Mouse (Mus musculus): Measurements from ENCODE around the gene Tmem108. TPM values are rescaled to one million over a fixed set of nuclear protein-coding genes. Genes with fewer than 3 reads are reported as not detected.

The Tmem108 gene
- polyA plus RNA-seq, 1 experiment = 22.4 TPM

DNA sequence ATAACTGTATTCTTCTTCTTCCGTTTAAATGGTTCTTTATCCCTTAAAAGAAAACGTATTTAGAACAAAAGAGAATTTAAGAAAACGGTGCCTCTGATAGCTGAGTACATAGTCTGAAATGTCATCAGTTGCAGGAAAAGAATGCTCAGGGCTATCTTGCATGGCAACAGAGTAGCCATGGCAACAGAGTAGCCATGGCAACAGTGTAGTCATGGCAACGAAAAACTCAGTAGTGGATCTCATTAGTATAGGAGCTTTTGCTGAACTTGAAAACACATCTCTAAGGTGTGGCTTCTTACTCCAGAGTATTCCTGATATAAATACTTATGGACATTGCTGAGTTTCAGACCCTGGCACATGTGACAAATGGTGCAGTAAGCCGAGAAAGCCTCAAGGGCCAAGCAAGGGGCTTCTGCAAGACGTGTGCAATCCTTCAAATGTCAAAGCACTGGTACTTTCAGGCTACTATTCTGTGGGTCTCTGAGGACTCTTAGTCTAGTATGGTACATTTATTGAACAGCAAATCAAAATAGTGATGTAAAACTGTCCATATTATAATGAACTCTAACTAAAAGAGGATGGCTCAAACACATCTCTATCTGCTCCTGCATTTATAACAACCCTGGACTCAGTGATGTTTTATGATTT lies 166.3 kb downstream of the Tmem108 start:
- peak; percentile 57 to 81 for DNase-seq (ENCODE audit: extremely low spot score in 1 of 2, low spot score in 1 of 2)

DNA sequence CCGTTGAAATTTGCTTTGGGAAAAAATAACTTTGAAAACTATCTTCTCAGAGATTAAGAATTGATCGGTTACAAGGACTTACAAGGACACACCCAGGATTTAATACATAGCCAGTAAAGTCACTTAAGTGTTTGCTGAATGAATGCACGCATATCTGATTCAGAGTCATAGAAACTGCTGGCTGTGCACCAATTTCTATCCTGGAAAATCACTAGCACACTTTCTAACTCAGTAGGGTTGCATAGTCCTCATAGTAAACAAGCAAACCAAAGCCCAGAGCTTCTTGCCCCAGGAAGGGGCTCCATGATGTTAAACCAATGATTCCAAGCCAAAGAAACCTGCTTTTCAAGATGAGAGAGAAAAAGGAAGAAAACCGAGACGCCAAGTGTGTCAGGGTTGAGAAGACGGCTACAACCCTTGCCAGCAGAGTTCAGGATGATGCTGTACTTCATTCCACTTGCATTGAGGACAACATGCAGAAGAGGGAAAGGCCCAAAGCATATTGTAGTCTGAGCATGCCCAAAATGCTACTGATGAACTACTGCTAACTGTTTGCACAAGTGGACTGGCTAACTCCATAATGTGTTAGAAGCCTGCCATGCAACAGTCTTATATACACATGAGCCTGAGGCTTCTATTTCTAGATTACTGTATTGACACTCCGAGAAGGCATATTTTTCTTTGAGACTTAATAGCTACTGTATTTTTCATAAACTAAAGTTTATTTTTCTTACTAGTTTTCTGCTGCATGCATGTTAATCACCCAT lies 167.0 kb downstream of the Tmem108 start:
- DNase-seq (ENCODE audit: extremely low spot score in 1 of 2, low spot score in 1 of 2) = no peak

DNA sequence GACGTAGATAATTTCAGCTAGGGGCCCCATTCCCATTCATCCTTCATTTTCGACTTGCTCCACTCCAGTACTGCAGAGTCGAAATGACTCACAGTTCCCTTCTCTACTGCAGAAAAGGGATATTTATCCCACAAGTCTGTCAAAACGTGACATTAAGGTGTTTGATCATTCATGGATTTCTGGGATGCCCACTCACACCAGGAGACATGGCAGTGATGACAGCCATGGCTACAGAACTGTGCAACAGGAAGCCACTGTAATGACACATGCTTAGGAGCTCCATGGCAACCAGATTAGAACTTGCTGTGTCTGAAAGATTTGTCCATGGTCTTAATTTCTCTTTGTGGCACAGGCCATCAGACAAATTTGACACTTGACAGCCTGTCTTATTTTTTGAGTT lies 168.6 kb downstream of the Tmem108 start:
- DNase-seq (ENCODE audit: extremely low spot score in 1 of 2, low spot score in 1 of 2) = peak in 1 of 2 experiments; percentile 45

DNA sequence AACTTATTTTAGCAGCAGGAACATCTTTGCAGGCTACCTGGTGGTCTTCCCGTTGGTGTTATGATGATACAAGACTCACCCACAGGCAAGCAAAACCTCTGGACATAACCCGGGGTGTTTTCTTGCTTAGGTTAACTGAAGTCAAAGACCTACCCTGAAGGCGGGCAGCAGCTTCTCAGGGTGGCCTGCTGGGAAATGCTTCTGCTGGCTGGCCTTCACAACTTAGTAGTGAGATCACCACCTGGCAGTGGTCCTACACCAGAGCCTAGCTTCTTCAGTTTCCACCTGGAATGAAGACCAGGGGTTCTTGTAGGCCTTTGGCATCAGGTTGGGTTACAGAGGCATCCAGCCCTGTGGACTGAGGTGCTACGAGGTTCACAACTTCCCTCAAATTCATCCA lies 169.7 kb downstream of the Tmem108 start:
- DNase-seq (ENCODE audit: extremely low spot score in 1 of 2, low spot score in 1 of 2) = no peak

DNA sequence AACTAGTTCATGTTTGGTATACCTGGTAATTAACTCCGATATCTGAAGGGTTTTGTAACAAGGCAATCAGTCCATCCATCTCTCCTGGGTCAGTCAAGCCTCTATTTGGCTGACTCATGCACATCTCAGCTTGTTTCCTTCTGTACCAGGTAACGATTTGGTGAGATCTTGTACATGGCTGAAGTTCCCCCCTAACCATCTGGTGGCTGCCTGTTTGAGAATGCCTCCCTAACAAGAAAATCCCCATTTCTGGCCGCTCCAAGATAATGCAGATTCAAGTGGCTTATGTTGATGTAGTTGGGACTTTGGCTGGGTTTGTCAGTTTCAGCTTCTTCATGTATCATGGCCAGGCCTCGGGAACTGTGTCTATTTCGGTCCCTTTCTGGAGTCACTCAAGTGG lies 170.8 kb downstream of the Tmem108 start:
- no peak for DNase-seq (ENCODE audit: extremely low spot score in 1 of 2, low spot score in 1 of 2)

DNA sequence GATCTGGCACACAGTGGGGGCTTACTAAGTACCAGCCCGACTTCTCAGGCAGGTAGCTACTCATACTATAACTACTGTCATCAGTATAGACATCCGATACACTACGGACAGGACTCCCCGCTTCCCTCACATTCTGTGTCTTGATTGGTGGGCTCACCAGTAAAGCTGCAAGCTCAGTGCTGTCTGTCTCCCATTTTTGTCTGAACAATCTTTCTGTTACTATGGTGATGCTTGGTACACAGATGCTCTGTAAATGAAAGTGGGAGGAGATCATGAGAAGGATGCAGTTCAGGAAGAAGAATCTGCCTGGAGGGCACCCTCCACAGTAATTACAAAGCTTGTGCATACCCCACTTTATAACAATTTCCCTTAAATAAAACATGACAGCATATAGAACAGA lies 176.8 kb downstream of the Tmem108 start:
- DNase-seq (ENCODE audit: extremely low spot score in 1 of 2, low spot score in 1 of 2) = peak in 1 of 2 experiments; percentile 48

DNA sequence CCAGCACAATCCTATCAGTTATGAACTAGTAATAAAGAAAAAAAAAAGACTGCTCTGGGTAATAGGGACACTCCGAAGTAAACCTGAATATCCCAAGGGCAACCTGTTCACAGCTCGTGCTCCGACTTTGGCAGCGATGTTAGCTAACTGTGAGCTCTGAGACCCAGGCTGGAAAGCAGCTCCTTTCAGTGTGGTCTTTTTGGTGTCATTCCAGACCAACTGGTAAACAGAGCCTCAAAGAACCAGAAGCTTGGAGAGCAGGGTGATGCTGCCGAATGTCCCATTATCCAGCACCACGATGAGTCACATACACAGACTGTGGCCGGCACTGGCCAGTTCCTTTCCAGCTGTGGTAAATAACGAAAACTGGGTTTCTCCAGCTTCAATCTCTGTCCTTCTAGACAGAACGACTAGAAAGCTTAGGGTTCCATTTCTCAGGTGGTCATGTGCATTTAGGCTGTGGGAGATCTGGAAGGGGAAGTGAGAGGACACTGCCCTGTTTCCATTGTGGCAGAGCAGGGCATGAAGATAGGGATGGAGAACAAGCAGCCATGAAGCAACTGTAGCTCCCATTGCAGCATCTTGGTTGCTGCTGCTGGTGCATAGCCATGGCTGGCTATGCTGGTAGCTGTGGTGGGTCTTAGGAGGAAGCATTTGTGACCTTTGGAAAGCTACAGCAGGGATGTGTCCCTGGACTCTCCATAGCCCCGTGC lies 179.2 kb downstream of the Tmem108 start:
- no peak for DNase-seq (ENCODE audit: extremely low spot score in 1 of 2, low spot score in 1 of 2)

DNA sequence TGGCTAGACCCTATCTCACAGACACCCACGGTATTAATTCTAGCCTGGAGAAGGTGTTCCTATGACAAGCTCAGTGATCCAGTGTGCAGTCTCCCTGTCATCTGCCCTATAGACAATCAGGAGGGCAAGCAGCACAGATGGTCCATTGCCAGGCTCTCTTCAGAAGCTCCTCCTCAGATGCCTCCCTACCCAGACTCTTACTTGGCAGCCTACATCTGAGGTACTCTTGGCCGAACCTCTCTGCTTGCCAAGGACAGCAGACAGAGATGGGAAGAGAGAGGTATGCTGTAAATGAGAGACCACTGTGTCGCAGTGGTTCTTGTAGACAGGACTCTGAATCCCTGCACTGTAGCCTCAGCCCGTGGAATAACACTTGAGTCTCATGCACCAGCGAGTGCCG lies 181.0 kb downstream of the Tmem108 start:
- no peak for DNase-seq (ENCODE audit: extremely low spot score in 1 of 2, low spot score in 1 of 2)

DNA sequence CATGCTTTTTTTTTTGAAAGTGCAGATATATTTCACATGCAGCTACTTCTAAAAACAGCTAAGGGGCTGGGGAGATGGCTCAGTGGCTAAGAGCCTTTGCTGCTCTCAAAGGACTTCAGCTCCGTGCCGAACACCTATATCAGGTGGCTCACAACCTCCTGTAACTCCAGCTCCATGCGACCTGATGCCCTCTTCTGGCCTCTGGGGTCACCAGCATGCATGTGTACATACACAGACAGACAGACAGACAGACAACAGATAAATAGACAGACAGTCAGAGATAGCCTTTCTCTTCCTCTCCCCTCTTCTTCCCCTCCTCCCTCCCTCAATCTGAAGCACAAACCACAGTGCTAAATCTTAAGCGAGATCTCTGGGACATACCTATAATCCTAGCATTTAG lies 181.5 kb downstream of the Tmem108 start:
- DNase-seq (ENCODE audit: extremely low spot score in 1 of 2, low spot score in 1 of 2) = no peak

DNA sequence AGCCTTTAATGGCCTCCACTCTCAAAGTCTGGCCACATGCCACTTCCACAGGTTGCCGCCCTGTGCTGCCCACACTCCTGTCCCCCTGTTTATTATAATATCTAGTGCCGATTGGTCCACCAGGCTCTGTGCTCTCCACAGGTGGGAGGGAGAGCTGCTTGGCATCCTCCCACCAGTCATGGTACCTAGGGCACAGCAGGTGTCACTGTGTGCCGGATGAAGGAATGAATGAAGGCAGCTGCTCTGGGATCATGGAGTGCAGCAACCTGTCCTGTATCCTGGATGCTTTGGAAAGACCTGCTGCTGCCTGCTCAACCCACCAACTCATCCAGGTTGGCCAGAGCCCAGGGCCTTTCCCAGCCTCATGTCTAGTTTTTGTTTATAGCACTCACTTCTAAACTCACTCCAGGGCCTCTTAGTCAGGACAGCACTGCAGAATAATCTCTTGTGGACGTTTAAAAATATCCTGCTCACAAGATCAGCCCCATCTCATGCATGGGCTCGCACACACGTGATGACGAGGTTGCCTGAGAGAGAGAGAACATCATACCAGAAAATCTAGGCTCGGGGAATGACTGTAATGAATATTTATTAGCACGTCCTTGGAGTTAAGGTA lies 182.1 kb downstream of the Tmem108 start:
- DNase-seq (ENCODE audit: extremely low spot score in 1 of 2, low spot score in 1 of 2) = no peak

DNA sequence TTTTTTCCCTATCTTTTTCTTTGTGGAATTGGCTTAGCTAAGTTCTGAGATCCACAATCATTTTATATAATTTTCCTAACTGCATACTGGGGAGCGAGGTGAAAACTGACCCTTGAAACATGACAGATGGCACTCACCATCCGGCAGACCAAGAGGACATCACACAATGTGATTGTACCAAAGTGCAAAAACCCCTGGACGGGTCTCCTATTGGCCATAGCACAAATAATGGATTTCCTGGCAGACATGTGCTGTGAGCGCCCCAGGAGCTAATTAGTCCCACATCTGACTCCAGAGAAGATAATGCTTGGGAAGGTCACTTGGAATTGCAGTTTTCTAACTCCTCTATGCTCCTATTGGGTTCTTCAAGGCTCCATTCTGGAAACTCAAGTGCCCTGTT lies 183.9 kb downstream of the Tmem108 start:
- DNase-seq (ENCODE audit: extremely low spot score in 1 of 2, low spot score in 1 of 2) = no peak

DNA sequence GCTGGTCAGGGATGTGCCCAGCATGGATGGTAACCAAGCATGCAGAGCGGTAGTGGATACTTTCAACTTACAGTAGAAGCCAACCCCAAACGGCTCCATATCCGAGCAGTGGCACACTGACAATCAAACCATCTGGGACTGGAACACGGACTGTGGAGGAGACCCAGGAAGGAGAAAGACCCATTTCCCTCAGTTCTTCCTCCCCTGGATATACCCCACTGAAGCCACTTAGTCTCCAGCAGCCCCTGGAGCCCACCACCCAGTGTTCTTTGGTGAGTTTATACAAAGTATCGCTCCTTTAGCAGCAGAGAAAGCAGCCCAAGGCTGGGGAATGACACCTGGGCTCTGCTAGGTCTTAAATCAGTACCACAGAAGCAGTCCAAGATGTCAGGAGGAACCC lies 184.5 kb downstream of the Tmem108 start:
- DNase-seq (ENCODE audit: extremely low spot score in 1 of 2, low spot score in 1 of 2) = no peak

DNA sequence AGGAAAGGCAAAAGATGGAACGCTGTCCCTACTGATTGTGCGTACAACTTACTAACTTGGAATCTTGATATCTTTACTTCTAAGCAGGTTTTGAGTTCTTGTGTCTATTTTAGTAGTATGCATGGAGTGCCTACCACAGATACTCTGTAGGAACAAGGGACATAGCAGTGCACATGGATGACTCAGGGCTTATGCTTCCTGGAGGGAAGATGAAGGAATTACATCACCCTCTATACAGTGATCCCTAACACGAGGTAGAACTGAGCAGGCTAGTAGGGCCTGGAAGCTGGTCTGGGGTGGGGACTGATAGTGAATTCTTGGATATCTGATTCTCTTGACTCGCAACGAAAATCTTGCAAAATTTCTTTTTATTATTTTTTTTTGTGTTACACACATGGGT lies 185.7 kb downstream of the Tmem108 start:
- DNase-seq (ENCODE audit: extremely low spot score in 1 of 2, low spot score in 1 of 2) = no peak

DNA sequence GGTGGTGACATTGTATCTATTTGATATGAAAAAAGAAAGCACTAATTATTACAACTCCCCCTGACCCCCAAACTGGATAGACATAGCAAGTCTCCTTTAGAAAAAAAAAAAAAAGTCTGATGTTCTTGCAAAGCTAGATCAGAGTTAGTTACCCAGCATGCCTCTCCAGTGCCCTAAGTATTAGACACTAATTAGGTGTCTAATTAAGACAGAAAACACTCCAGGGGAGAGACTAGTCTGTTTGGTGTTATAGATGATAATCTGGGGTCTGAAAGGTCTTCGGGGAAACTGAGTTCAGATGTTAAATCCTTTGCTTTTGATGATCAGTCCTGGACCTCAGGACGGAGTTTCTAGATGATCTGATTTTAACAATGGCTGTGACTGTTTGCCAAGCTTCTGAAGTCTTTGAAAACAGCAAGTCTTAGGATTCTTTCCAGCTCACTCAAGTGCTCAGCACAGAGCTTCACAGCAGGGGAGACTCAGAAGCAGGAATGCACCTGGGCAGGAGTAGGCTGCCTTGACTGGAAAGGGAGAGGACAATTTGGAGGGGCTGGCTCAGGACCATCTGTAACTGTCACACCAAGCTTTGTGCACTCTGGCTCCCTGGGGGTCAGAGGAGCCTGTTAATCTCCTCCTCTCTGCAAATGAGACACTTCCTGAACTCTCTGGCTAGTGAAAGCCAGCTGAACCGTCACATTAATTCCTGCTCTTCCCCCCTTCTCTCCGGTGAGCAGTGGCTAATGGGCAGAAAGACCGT lies 187.5 kb downstream of the Tmem108 start:
- DNase-seq (ENCODE audit: extremely low spot score in 1 of 2, low spot score in 1 of 2) = no peak

DNA sequence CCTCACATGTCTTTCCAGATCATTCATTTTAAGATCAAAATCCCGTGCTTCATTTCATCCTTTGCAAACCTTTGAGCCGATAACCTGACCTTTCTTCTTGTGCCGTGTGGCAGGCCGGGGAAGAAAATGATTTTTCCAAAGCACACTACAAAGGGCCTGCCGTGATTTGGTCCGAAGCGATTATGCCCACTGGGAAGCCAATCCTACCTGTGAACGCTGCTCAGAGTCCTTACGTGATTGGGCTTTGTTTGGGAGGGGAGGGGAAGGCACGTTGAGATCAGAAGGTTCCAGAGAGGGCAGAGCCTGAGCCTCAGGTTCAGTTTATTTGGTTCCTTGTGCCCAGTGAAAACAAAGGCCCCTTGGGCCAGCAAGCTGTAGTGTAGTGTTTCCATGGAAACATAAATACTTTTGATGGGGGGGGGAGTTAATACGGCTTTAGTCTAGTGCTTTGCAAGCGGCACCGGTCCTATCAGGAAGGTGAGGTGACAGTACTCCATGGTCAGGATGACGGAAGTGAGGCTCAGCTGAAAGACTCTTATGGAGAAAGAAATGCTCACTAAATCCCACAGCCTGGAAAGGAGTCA lies 191.4 kb downstream of the Tmem108 start:
- DNase-seq (ENCODE audit: extremely low spot score in 1 of 2, low spot score in 1 of 2) = no peak

DNA sequence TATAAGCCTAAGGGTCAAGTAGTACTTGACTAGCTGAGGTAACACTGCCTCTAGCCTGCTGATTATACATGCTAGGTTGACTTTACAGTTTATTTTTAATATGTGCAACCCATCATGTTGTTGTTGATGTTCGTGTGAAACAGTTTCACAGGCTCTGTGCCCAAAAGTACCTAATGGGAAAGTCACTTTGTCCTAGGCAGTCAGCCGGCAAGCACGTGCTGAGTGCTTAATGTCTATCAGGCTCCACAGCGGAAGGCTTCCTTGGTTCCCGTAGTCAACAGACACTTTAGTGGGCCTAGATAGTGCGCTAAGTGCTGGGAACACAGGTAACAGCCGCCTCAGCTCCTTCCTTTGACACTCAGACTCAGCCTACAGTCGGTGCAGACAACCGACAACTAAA lies 192.7 kb downstream of the Tmem108 start:
- no peak for DNase-seq (ENCODE audit: extremely low spot score in 1 of 2, low spot score in 1 of 2)

DNA sequence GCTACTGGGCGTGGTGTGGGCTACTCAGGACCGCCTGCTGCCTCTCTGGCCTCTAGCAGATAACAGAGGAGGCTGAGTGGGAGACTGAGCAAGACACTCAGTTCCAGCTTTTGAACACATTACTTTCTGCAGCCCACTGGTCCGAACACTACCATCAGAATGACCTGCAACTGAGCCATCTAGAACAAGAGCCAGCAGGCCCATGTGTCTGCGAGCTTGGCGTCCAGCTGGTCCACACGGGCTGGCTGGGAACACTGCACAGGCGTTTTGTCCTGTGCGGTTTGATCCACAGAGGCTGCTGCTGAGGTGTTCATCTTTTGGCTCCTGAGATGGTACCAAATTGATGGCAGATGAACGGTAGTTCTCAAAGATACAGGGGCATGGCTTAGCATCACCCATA lies 196.5 kb downstream of the Tmem108 start:
- no peak for DNase-seq (ENCODE audit: extremely low spot score in 1 of 2, low spot score in 1 of 2)

DNA sequence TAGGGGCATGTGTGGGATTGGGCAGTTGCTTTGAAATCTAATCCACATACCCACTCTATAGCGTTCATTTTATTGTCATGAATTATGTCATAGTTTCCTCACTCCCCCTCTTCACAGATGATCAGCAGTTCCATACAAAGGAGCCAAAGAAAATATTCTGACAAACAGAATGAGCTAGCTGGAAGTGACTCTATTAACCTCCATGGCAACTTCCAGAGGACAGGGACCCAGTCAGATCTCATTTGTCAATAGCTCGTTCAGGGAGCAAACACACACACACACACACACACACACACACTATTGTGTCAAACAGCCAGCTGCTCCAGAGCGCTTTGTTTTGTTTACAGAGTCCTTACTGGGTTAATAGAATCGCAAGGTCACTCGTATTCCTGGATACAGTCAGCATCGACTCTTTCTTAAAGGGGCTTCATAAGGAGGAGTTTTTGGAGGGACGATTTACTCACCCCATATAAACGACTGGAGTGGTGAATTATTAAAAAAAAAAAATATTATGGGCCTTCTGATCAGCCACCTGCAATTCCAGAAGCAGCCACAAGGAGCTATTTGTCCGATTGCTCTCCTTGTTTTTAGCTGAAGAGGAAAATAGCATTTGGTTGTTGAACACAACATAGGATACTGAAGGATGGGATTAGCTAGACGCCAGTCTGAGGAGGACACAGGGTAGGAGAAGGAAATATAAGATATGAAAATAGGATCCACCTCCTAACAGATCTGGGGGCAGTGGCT lies 197.6 kb downstream of the Tmem108 start:
- peak in 1 of 2 experiments; percentile 54 for DNase-seq (ENCODE audit: extremely low spot score in 1 of 2, low spot score in 1 of 2)

DNA sequence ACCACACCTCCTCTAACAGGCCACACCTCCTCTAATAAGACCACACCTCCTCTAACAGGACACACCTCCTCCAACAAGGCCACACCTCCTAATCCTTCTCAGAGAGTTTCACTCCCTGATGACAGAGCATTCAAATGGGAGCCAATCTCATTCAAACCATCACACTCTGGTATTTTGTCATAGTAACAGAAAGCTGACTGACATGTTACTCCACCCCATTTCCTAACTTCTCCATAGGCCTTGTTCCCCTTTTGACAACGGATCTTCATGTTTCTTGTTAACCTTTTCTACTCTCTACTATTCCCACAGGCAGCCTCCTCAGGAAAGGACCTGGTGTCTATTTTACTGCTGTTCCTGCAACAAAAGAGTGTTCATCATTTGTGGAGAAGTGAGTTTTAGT lies 199.6 kb downstream of the Tmem108 start:
- no peak for DNase-seq (ENCODE audit: extremely low spot score in 1 of 2, low spot score in 1 of 2)
